Mouse (Mus musculus) adrenal gland, adult 8-10 months (tissue): ENCODE results near the gene Dohh. TPM values are rescaled to one million over a fixed set of nuclear protein-coding genes. Genes with fewer than 3 reads are reported as not detected.
A peak's percentile ranks its signal among the peaks of the same experiment; 100 is the strongest.

Source experiments
- DNase-seq: peaks from one replicate; pipeline ENCODE4 v3.0.0; 2022
- total RNA-seq, 4 experiments: library from RNA; stranded (reverse); gene quantifications; 2 replicates each; pipeline ENCODE4 v1.2.4; 2022

The Dohh gene
- total RNA-seq, 4 experiments from 2014 or later, result 49.8 to 60.2 (median 55.0) TPM

DNA sequence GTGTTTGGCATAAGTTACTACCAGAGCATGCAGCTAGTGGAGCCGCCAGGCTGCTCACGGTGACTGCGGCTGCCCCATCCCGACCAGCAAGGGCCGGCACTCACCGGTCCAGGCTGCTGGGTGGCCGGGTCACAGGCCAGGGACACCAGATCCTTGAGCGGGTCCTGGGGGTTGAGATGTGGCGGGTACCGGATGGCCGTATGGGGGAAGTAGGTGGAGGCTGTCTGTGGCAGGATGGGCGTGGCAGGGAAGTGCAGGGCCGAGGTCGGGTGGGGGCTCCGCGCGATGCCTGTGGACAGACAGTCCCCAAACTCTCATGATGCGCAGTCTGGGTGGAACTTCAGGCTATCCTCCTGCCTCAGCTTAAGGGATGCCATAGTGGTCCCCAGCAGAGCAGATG is 20.5 kb downstream of the Dohh start:
- no peak for DNase-seq

- no peak for DNase-seq
These were observed 21.5 kb downstream of the Dohh start for GRCm38 (mm10) chr10:81405588-81406201.

- DNase-seq, result no peak
These were observed 22.5 kb downstream of the Dohh start for GRCm38 (mm10) chr10:81406504-81407440.

DNA sequence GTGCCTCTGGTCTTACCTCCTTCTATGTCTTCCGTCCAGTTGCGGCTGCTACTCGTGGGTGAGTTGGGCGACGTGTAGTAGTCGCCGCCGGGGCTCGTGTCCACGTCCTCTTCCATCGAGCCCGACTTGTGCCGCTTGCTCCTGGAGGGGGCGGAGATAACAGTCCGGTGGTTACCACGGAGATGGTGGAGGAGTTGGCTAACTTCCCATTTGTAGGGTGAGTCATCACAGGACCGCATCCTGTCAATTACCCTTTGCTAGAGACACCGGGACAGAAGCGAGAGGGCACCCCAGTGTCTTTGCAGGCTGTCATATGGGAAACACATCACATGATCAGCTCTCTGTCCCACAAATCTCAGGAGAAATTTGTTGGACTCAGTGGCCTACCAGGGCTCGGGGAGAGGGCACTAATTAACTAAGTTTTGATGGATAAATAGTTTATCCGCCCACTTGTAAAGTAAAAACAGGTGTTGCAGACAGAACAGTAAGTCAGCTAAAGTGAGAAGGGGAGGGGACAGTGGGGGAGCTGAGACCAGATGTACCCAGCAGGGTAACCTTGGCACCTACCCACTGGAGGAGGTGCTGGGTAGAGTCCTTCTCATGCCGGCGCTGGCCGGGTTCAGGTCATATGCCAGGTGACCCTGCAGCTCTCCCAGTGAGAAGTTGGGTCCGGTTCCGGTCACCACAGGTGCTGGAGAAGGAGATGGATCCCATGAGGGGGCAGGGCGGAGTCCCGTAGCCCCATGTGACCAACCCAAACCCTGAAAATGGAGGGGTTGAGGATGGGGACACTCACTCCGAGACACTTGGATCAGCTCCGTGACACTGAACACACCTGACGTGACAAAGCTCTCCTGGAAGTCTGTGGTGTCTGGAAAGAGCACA is 23.6 kb downstream of the Dohh start:
- DNase-seq, result peak; percentile 93

DNA sequence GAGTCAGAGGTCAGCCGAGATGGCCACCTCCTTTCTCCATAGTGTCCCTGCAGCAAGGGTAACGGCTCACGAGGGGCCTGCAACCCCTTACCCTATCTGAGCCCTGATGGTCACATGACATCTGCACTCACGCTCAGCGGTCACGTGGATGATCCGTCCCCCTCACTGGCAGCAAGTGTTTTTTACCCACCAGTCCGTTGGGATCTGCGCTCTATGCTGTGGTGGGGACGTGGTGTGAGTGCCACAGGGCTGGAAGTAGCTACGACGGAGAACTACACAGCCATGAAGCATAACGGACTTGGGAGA is 24.1 kb downstream of the Dohh start:
- DNase-seq, result no peak

GRCm38 (mm10) chr10:81408871-81409291 is 24.7 kb downstream of the Dohh start:
- peak; percentile 85 for DNase-seq

DNA sequence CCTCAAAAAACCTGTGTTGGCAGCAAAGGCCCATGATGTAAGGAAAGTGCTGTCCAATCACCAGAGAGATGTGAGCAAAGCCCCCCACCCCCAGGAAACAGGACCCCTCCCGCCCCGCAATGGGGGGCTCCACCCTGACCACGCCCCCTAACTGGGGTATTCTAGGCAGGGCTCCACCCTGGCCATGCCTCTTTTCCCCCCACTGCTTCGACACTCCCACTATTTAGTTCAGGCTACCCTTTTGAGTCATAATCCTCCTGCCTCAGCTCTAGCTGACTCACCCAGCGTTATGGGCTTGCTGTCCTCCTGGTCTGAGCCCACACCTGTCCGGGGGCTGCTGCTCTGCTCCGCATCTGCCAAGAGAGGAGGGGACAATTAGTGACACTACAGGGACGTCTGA is 25.1 kb downstream of the Dohh start:
- no peak for DNase-seq

GRCm38 (mm10) chr10:81410350-81410749 is 26.1 kb downstream of the Dohh start:
- no peak for DNase-seq

DNA sequence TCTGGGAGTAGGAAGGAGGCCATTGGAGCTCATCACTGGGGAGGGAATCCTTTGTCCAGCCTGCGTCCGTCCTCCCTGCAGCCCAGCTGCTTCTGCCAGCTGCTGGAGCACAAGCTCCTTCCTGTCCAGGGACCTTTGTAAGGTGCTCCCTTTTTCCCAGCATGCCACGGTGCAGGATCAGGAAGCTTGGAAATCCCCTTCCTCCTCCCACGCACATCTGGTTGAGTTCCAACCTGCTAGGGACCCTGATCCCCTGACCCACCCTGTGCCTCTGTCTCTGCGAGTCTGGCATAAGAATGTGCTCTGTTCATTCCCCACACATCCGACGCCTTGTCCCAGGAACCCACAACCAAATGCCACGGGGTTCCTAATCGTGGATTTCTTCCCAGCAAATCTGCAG is 26.8 kb downstream of the Dohh start:
- DNase-seq, result no peak

DNA sequence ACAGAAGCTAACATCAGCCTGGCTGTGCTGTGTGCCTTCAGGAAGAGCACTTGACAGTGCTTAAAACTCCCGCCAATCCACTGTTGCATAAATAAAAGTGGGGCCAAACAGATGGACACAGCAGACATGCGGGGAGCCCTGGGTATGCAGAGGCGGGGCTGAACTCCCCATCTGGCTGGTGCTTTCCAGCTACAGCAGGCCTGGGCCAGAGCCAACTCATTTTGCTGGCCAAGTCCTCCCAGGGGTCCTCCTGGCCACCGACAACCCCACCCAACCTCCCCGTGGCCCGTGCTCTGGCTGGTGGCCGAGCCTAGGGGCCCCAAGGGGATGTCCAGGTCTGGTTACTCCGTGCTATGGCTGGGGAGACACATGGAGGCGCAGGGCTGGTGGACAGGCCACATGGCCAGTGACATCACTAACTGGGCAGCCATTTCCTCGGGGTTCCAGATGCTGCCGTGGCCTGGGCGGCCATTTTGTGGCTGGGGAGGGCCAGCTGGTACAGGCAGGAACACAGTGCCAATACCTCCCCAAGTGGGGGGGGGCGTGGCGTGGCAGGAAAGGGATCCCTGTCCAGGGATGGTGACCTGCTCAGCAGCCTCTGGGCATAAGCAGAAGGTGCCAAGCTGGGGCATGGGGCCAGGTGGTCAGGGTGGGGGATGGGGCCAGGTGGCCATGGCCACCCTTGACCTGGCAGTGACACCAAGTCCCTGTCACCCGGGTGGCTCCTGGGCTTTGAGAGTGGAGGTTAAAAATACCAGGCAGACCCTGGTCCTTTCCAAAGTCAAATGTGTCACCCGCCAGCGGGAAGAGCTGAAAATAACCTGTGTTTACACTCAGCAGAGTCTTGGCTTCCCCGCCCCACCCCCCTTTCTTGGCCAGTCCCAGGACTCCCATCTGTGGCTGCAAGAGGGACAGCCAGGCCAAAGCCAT is 27.5 kb downstream of the Dohh start:
- peak; percentile 79 for DNase-seq

DNA sequence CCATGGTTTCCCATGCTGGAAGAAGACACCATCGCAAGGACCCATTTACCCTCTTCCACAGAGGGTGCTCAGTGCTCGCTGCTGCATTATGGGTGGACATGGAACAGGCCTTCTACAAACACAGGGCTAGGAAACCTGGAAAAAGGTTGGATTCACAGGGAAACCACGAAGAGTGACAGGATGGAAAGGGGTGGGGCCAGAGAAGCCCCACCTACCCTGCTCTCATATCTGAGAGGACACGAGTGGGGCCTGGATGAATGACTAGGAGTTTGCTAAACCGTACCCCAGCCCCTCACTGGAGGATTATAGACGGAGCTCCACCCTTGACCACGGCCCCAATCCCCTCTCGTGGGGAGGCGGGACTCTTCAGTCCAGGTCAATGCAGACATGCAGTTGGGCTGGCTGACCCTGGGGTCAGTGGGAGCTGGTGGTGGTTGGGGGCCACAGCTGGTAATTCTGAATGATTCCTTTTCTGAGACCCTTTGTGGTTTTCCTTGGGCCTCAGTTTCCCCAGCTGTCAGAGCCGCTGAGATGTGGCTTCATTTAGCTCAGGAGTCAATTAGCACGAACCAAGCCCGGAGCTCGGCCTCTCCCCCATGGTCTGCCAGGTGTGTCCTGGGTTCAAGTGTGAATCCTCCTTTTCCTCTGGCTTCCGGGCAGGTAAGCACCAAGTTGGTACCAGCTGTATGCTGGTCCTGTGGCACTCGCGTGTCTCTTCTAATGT is 28.5 kb downstream of the Dohh start:
- DNase-seq, result no peak

DNA sequence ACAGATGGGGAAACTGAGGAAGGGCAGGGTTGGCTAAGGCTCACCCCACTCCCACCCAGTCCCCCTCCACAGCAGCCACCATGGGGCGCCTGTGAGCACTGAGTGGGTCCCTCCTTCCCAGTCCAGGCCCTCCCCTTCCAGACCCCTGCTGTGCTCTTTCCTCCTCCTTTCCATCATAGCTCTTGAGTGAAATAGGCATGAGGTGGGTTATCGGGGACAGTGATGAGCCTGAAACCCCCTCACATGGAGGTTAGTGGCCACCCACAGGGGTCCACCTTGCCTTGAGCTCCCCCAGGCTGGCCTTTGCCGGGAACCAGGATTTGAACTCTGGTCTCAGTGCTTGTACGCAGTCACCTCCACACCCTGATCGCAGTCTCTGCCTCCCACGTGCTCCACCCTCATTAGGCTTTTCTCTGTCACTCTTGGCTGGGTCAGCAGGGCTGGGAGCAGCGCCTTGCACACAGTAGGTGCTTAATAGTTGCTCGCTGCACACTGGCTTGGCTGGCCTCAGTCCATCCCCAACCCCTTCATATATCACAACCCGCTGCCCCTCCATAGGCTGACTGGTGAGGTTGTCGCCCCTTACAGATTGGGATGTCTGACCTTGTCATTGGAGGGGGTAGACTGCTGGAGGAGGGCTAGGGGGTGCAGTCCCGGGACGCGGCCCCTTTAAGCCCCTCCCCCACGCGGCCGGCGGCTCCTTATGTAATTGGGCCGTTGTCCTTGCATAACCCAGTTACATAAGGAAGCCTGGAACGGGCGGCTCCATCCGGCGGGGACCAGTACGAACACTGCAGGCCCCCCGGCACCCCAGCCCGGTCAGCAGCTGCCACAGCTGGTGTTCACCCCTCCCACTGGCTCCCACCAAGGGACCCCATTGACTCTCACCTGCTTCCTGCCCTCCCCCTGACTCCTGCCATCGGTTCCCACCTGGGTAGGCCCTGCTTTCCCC is 29.4 kb downstream of the Dohh start:
- DNase-seq, result peak; percentile 88

DNA sequence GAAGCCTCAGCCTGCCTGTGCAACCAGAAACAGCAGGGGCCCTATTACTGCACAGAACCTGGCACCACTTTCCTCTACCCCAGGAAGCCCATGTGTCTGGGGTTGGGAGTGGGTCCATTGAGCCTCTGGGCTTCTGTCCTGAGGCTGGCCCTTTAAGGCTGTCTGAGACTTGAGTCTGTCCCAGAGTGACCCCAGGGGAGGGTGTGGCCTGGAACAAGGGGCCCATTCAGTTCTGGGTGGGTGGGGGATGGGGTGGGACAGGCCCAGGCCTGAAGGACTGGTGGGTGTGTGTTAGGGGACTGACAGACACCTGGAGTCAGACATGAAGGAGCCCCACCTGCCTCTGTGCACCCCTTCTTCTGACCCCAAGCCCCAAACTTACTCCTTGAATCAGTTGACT is 30.5 kb downstream of the Dohh start:
- no peak for DNase-seq

- no peak for DNase-seq
These were observed 30.9 kb downstream of the Dohh start for GRCm38 (mm10) chr10:81415146-81415545.

DNA sequence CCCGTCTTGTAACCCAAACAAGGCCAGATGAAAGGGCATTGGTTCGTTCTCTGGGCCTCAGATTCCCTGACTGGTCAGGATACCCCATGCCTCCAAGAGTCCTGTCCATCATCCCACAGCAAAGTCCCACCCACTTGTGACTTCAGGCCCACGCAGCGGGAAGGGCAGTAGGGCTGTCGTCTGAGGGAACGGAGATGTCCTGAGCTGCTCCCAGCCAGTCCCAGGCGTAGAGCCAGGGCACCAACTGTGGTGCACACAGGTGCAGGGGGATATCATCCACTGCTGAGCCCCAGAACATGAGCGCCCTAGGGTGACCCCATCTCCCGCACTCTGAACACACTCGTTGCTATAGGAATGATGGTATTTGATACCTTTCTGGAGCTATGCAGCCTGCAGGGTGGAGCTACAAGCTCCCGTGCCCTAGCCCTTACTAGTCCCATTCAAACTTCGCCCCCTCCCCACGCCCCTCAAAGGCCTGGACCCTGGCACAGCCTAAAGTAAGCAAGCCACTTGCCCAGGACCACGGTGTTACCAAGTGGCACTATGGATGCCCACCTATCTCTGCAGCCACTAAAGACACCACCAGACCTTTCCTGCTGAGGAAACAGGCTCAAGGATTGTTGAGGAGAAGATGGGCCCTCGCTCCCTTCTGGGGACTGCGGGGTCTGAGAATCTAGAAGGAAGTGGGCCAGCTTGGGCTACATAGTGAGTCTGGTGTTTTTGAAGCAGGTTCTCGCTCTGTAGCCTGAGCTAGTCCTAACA is 31.5 kb downstream of the Dohh start:
- DNase-seq, result no peak

GRCm38 (mm10) chr10:81416581-81417226 is 32.5 kb downstream of the Dohh start:
- DNase-seq, result peak; percentile 68

DNA sequence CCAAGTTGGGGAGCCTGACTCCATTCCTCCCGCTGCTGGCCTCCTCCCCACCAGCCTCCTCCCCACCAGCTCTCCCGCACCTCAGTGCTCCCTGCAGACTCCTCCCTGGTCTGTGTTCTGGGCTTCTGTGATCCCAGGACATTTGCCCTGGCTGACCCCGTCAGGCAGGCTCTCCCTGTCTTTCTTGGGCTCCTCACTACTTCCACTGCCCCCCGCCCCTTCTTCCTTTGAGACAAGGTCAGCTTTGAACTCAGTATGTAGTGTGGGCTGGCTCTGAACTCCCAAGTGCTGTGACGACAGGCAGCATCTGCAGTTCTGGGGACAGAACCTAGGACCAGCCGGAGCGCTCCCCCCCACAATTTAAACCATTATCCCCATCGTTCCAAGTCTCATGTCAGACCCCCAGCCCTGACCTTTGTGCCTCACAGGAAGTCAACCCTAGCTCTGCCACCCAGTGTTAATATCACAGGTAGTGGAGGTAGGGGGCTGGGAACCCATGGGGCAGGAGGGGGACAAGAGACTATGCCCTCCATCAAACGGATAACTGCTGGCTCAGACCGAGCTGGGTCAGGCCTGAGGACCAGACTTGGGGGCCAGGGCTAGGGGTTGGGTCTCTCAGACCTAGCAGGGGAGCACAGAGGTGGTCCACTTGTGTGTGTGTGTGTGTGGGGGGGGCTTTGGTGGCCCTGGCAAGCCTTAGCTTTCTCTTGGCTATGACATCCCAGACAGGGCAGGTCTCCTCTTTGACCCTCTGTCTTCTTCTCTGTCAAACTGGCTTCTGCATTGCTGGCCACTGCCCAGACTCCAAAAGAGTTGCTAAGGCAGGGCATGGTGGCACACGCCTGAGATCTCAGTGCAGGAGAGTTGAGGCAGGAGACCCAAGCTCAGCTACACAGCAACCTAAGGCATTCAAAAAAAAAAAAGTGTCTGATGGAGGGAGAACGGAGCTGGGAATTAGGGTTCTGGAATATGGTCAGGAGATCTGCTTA is 33.3 kb downstream of the Dohh start:
- peak; percentile 25 for DNase-seq
